ENCODE assay signal across 8 mouse cellular contexts in the genomic region with DNA sequence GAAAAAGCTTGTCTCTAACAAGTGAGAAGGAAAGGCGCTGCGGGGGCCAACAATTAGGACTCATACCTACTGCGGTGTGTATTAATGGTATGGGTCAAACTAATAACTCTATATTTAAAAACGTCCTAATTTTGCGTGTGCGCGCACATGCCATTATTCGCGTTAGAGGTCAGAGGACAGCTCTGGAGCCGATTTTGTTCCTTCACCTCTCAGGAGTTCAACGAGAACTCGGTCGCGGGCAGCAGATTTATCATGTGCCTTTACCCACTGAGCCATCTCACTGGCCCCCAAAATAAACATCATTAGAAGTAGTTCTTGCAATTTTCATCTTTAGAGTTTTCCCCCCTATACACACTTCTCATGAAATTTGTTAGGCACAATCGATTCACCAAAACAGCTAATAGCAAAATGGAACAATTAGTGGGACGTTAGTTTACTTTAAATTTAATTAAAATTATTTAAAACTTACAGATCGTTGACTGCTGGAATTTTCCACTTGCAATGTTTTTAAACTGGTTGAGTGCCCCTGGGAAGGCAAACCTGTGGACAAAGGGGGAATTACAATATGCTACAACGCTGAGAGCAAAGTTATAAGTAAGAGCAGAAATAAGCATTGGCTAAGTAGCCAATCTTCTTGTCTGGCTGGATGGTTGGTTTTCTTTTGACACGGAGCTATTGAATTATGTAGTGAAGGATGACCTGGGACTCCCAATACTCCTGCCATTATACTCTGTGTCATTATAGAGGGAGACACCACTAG. TPM values are rescaled to one million over a fixed set of nuclear protein-coding genes. Genes with fewer than 3 reads are reported as not detected.
DNase-seq lines count a peak whose midpoint lies in the region; ATAC-seq and TF ChIP-seq lines count a peak whose summit lies in the region.

No protein-coding gene starts in this region.

- peak overlapping the region; percentile 82 for H3K4me2 ChIP-seq in CH12.LX (ENCODE audit: insufficient read depth, low read depth, poor library complexity, severe bottlenecking)
- peak overlapping the region; percentile 58 for H3K4me2 ChIP-seq in embryonic facial prominence, embryonic 14.5 days (ENCODE audit: low read depth, low read length)
- peak overlapping the region; percentile 67 for H3K4me2 ChIP-seq in intestine, embryonic 15.5 days (replicated peaks)

- DNase-seq in CD4-positive, CD25-positive, alpha-beta regulatory T cell, adult 2 months (ENCODE audit: low read depth, low spot score): peak; percentile 53
- DNase-seq in CH12.LX (ENCODE audit: extremely low read depth): no peak
- DNase-seq in embryonic facial prominence, embryonic 14.5 days (ENCODE audit: low spot score): peak; percentile 48
- DNase-seq in urinary bladder, adult 2 months (ENCODE audit: low spot score): no peak
- no peak for DNase-seq in spleen, postnatal 4 days (ENCODE audit: low spot score in 2 of 2)

- H3K4me3 ChIP-seq in CH12.LX (replicated peaks in 1 of 3; ENCODE audit: low read depth in 2 of 3, low read length in 2 of 3, poor library complexity in 1 of 3): peak overlapping the region; percentile 73 to 95 (median 89)
- H3K4me3 ChIP-seq in embryonic facial prominence, embryonic 14.5 days (ENCODE audit: low read depth, low read length): peak overlapping the region; percentile 81
- H3K4me3 ChIP-seq in intestine, embryonic 15.5 days (replicated peaks): peak overlapping the region; percentile 65
- peak overlapping the region; percentile 65 for H3K4me3 ChIP-seq in macrophage (ENCODE audit: inconsistent target)

- no peak for TF ChIP-seq EP300 in CH12.LX (IDR thresholded peaks at IDR 0.05; ENCODE audit: low read length)

- WGBS in embryonic facial prominence, embryonic 14.5 days: 7% methylated on average over 19 of the region's 19 CpGs
- WGBS in intestine, embryonic 15.5 days: 7% methylated on average over 19 of the region's 19 CpGs
- 4% methylated on average over 19 of the region's 19 CpGs for WGBS in macrophage (ENCODE audit: missing documents)

- TF ChIP-seq POLR2A in CH12.LX (IDR thresholded peaks at IDR 0.05; ENCODE audit: low read depth, low read length): no peak

- H3K79me2 ChIP-seq in CH12.LX (replicated peaks; ENCODE audit: control insufficient read depth, extremely low read depth, insufficient read depth, poor library complexity, severe bottlenecking): peaks cover 31% of the 10 kb centered on the region
- peaks cover 42% of the 10 kb centered on the region for H3K79me2 ChIP-seq in macrophage (ENCODE audit: inconsistent target)

- ATAC-seq in CD4-positive, CD25-positive, alpha-beta regulatory T cell, adult 4 months: no peak
- ATAC-seq in embryonic facial prominence, embryonic 14.5 days (ENCODE audit: low read depth): no peak
- no peak for ATAC-seq in intestine, embryonic 15.5 days

- peaks cover 22 to 45% of the 10 kb centered on the region in 2 experiments for H3K36me3 ChIP-seq in CH12.LX (replicated peaks in 1 of 2; ENCODE audit: control insufficient read depth in 1 of 2, insufficient read depth in 1 of 2, low read length in 1 of 2)
- peaks cover 13% of the 10 kb centered on the region; the same call in 1 of the 2 replicates for H3K36me3 ChIP-seq in embryonic facial prominence, embryonic 14.5 days (ENCODE audit: control insufficient read depth, insufficient read depth, low read length)
- no peaks in the 10 kb centered on the region for H3K36me3 ChIP-seq in intestine, embryonic 15.5 days
- peaks cover 10% of the 10 kb centered on the region; the same call in 1 of the 2 replicates for H3K36me3 ChIP-seq in macrophage (ENCODE audit: inconsistent target)

- no peak; the same call in 1 of the 2 replicates for TF ChIP-seq RAD21 in CH12.LX (IDR thresholded peaks at IDR 0.05; ENCODE audit: low read depth, low read length)

- peaks cover 7 to 52% of the 10 kb centered on the region in 2 experiments for H3K4me1 ChIP-seq in CH12.LX (ENCODE audit: control insufficient read depth in 1 of 2, insufficient read depth in 2 of 2)
- no peaks in the 10 kb centered on the region; the same call in 1 of the 2 replicates for H3K4me1 ChIP-seq in embryonic facial prominence, embryonic 14.5 days (ENCODE audit: control insufficient read depth, insufficient read depth, low read length)
- peaks cover 4% of the 10 kb centered on the region for H3K4me1 ChIP-seq in intestine, embryonic 15.5 days (replicated peaks)

- no peak for TF ChIP-seq CTCF in CH12.LX (conservative IDR thresholded peaks at IDR 0.05 in 1 of 2, IDR thresholded peaks at IDR 0.05 in 1 of 2; ENCODE audit: low read depth in 2 of 2, low read length in 2 of 2)

- no peaks in the 10 kb centered on the region for H3K27me3 ChIP-seq in CH12.LX (replicated peaks)
- no peaks in the 10 kb centered on the region for H3K27me3 ChIP-seq in embryonic facial prominence, embryonic 14.5 days (replicated peaks; ENCODE audit: control insufficient read depth, insufficient read depth, low read length)
- no peaks in the 10 kb centered on the region for H3K27me3 ChIP-seq in intestine, embryonic 15.5 days (replicated peaks)

- peak overlapping the region; percentile 96 for H3K9ac ChIP-seq in CH12.LX (ENCODE audit: insufficient read depth, low read depth)
- H3K9ac ChIP-seq in embryonic facial prominence, embryonic 14.5 days (ENCODE audit: low read depth, low read length): peak overlapping the region; percentile 77
- H3K9ac ChIP-seq in intestine, embryonic 15.5 days: peak overlapping the region; percentile 64

- dilution Hi-C loops in CH12.LX (cut with MboI; ENCODE audit: extremely low pct_ligation_motif_present, extremely low pct_unique_long_range_greater_than_20kb, low sequenced_read_pairs): no loop called here

- H3K27ac ChIP-seq in CH12.LX (ENCODE audit: insufficient read depth, low read depth): peak overlapping the region; percentile 81
- H3K27ac ChIP-seq in embryonic facial prominence, embryonic 14.5 days (replicated peaks; ENCODE audit: low read depth, low read length): peak overlapping the region; percentile 90
- peak overlapping the region; percentile 87 for H3K27ac ChIP-seq in intestine, embryonic 15.5 days
- peak overlapping the region; percentile 78 for H3K27ac ChIP-seq in macrophage

- in situ Hi-C loops in CH12.LX (cut with MboI; ENCODE audit: low pct_ligation_motif_present, low pct_unique_long_range_greater_than_20kb, low sequenced_read_pairs): no loop called here

- H3K9me3 ChIP-seq in CH12.LX (replicated peaks; ENCODE audit: low read length): no peaks in the 10 kb centered on the region
- no peaks in the 10 kb centered on the region for H3K9me3 ChIP-seq in embryonic facial prominence, embryonic 14.5 days (ENCODE audit: control insufficient read depth, low read length)
- no peaks in the 10 kb centered on the region for H3K9me3 ChIP-seq in intestine, embryonic 15.5 days

RNA-seq across cellular contexts. Expression of a gene that starts 0.9 kb away (rescaled TPM):
- polyA plus RNA-seq in CD4-positive, CD25-positive, alpha-beta regulatory T cell, adult 4 months (2017; shearing (Covaris generic)): 10 to 100 TPM; 30.3 to 41.4 TPM
- 20.7 and 23.7 TPM in 2 replicates for total RNA-seq in CH12.LX (2012; rRNA removed)
- total RNA-seq in CH12.LX (2014; rRNA removed): 45.1 and 50.2 TPM in 2 replicates
- polyA plus RNA-seq in CH12.LX (2012; ENCODE audit: insufficient read length, low read depth): 28.2 and 32.1 TPM in 2 replicates
- 15.6 and 16.2 TPM in 2 replicates for polyA plus RNA-seq in embryonic facial prominence, embryonic 14.5 days (2014; fragmentation: Nextera tagmentation; extraction: Ambion mirVana)
- 16.4 and 16.6 TPM in 2 replicates for polyA plus RNA-seq in intestine, embryonic 15.5 days (2015; fragmentation: Nextera tagmentation; extraction: Ambion mirVana)
- 10 to 100 TPM in 18 of 26 experiments, 1 to 10 TPM in 8; 3.4 to 46.6 (median 18.8) TPM for total RNA-seq in macrophage (2018; cell fraction: chromatin; rRNA removed)
- 10 to 100 TPM in 7 of 26 experiments, 1 to 10 TPM in 19; 3.6 to 13.2 (median 9.0) TPM for total RNA-seq in macrophage (2018; cell fraction: cytosol; rRNA removed)
- total RNA-seq in macrophage (2018; cell fraction: nucleus; rRNA removed): 10 to 100 TPM in 13 of 26 experiments, 1 to 10 TPM in 13; 4.0 to 34.2 (median 10.0) TPM
- polyA plus RNA-seq in macrophage (2018): 10.8 to 12.4 TPM (median 11.5 TPM) in 3 replicates
- 13.0 and 14.6 TPM in 2 replicates for polyA plus RNA-seq in urinary bladder, adult 2 months (2012; rRNA removed)

RNA-seq across cellular contexts. Expression of a gene that starts 1.0 kb away (rescaled TPM):
- polyA plus RNA-seq in CD4-positive, CD25-positive, alpha-beta regulatory T cell, adult 4 months (2017; shearing (Covaris generic)): 10 to 100 TPM; 62.6 to 68.9 TPM
- total RNA-seq in CH12.LX (2012; rRNA removed) (29.1 and 29.5 TPM in 2 replicates), CH12.LX (2014; rRNA removed) (44.4 and 44.8 TPM in 2 replicates)
- polyA plus RNA-seq in CH12.LX (2012; ENCODE audit: insufficient read length, low read depth) (37.6 and 43.6 TPM in 2 replicates), macrophage (2018) (23.4 to 43.3 TPM (median 41.0 TPM) in 3 replicates)
- polyA plus RNA-seq in embryonic facial prominence, embryonic 14.5 days (2014; fragmentation: Nextera tagmentation; extraction: Ambion mirVana): 46.8 and 53.2 TPM in 2 replicates
- 44.9 and 50.1 TPM in 2 replicates for polyA plus RNA-seq in intestine, embryonic 15.5 days (2015; fragmentation: Nextera tagmentation; extraction: Ambion mirVana)
- 100 to 1,000 TPM in 24 of 26 experiments, 10 to 100 TPM in 2; 73.6 to 411 (median 262) TPM for total RNA-seq in macrophage (2018; cell fraction: chromatin; rRNA removed)
- total RNA-seq in macrophage (2018; cell fraction: cytosol; rRNA removed): 10 to 100 TPM; 10.5 to 42.8 (median 26.5) TPM
- 100 to 1,000 TPM in 20 of 26 experiments, 10 to 100 TPM in 6; 66.3 to 408 (median 181) TPM for total RNA-seq in macrophage (2018; cell fraction: nucleus; rRNA removed)
- polyA plus RNA-seq in urinary bladder, adult 2 months (2012; rRNA removed): 43.3 and 49.1 TPM in 2 replicates

RNA-seq across cellular contexts. Expression of a gene that starts 45.3 kb away (rescaled TPM):
- polyA plus RNA-seq in CD4-positive, CD25-positive, alpha-beta regulatory T cell, adult 4 months (2017; shearing (Covaris generic)): 10 to 100 TPM; 10.2 to 10.5 TPM
- total RNA-seq in CH12.LX (2012; rRNA removed): 6.1 and 8.4 TPM in 2 replicates
- 11.4 and 12.4 TPM in 2 replicates for total RNA-seq in CH12.LX (2014; rRNA removed)
- 8.9 and 11.1 TPM in 2 replicates for polyA plus RNA-seq in CH12.LX (2012; ENCODE audit: insufficient read length, low read depth)
- polyA plus RNA-seq in embryonic facial prominence, embryonic 14.5 days (2014; fragmentation: Nextera tagmentation; extraction: Ambion mirVana): 13.7 and 14.4 TPM in 2 replicates
- polyA plus RNA-seq in intestine, embryonic 15.5 days (2015; fragmentation: Nextera tagmentation; extraction: Ambion mirVana): 11.7 and 12.0 TPM in 2 replicates
- 10 to 100 TPM in 14 of 26 experiments, 1 to 10 TPM in 12; 4.9 to 20.0 (median 10.4) TPM for total RNA-seq in macrophage (2018; cell fraction: chromatin; rRNA removed)
- total RNA-seq in macrophage (2018; cell fraction: cytosol; rRNA removed): 10 to 100 TPM in 14 of 26 experiments, 1 to 10 TPM in 12; 5.4 to 15.2 (median 10.3) TPM
- total RNA-seq in macrophage (2018; cell fraction: nucleus; rRNA removed): 10 to 100 TPM in 19 of 26 experiments, 1 to 10 TPM in 7; 6.0 to 24.5 (median 11.3) TPM
- polyA plus RNA-seq in macrophage (2018): 8.1 to 9.6 TPM (median 8.4 TPM) in 3 replicates
- polyA plus RNA-seq in urinary bladder, adult 2 months (2012; rRNA removed): 8.4 and 9.6 TPM in 2 replicates

RNA-seq across cellular contexts. Expression of a gene that starts 49.1 kb away (rescaled TPM):
- under 1 TPM; 0.27 to 0.95 TPM for polyA plus RNA-seq in CD4-positive, CD25-positive, alpha-beta regulatory T cell, adult 4 months (2017; shearing (Covaris generic))
- total RNA-seq in CH12.LX (2012; rRNA removed) (not detected in 2 replicates), CH12.LX (2014; rRNA removed) (not detected in 2 replicates)
- polyA plus RNA-seq in CH12.LX (2012; ENCODE audit: insufficient read length, low read depth) (not detected in 2 replicates), macrophage (2018) (not detected in 3 replicates)
- 0.21 and 0.43 TPM in 2 replicates for polyA plus RNA-seq in embryonic facial prominence, embryonic 14.5 days (2014; fragmentation: Nextera tagmentation; extraction: Ambion mirVana)
- polyA plus RNA-seq in intestine, embryonic 15.5 days (2015; fragmentation: Nextera tagmentation; extraction: Ambion mirVana): 0.08 and 0.09 TPM in 2 replicates
- under 1 TPM in 6 of 26 experiments, not detected in 20; 0.29 to 0.92 (median 0.53) TPM for total RNA-seq in macrophage (2018; cell fraction: chromatin; rRNA removed)
- under 1 TPM in 4 of 26 experiments, not detected in 22; 0.06 to 0.10 (median 0.07) TPM for total RNA-seq in macrophage (2018; cell fraction: cytosol; rRNA removed)
- total RNA-seq in macrophage (2018; cell fraction: nucleus; rRNA removed): under 1 TPM in 1 of 26 experiments, not detected in 25; 0.29 TPM
- polyA plus RNA-seq in urinary bladder, adult 2 months (2012; rRNA removed): 0.30 and 0.65 TPM in 2 replicates

Comparison
In these comparisons a context has a peak if more than half of its experiments do, and no peak if none do; other contexts are left out.
1. DNase-seq: peak in CD4-positive, CD25-positive, alpha-beta regulatory T cell, adult 2 months (single experiment) and embryonic facial prominence, embryonic 14.5 days (single experiment); none in CH12.LX (single experiment), urinary bladder, adult 2 months (single experiment) and spleen, postnatal 4 days (0 of 2).
2. Peak in every context shown above with its lines, with median percentiles within 50 percentile points of each other: H3K27ac ChIP-seq, H3K4me2 ChIP-seq, H3K4me3 ChIP-seq and H3K9ac ChIP-seq.